Mouse (Mus musculus) skeletal muscle tissue, adult 2 months (tissue): ENCODE measurements around the gene 4930486L24Rik.
"Not testable (repeated sequence)": the region's sequence is repeated elsewhere in the genome, so short reads cannot be mapped to it uniquely, and the experiment has no call there.

Experiments
- DNase-seq: peaks from one replicate; pipeline ENCODE4 v3.0.0-alpha.2; 2012; ENCODE audit warnings: low read depth, low spot score

Gene 4930486L24Rik

GRCm38 (mm10) chr13:60864281-60864680, at the start of gene 4930486L24Rik:
4930486L24Rik (minus strand) TSS chr13:60864475.
- no peak for DNase-seq

- DNase-seq, result not testable (repeated sequence)
These were observed 40.5 kb upstream of the 4930486L24Rik start, which contains the start of gene Tpbpb for GRCm38 (mm10) chr13:60904780-60905179. Tpbpb (minus strand) TSS chr13:60904880.

DNA sequence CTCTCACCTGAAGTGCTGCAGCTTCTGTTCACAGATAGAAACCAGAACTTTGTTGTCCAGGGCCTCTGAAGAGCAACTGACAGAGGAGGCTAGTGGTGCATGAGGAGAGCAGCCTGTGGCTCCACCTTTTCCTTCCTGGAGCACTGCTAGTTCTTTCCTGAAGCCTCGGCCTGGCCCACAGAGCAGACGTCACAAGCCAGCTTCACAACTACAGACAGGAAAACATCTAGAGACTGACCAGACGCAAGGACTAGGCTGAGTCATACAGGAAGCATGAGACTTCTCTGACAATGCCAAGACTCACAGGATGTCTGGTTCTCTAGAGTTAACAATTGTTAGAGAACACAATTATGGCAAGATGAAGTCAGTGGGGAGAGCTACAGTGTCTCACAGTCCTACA, 33.1 kb upstream of the 4930486L24Rik start, which contains the start of gene Ctla2b:
TSS of gene Ctla2b (minus strand) at position 120 of the 400 bp plus-strand sequence.
- DNase-seq, result peak; percentile 58

DNA sequence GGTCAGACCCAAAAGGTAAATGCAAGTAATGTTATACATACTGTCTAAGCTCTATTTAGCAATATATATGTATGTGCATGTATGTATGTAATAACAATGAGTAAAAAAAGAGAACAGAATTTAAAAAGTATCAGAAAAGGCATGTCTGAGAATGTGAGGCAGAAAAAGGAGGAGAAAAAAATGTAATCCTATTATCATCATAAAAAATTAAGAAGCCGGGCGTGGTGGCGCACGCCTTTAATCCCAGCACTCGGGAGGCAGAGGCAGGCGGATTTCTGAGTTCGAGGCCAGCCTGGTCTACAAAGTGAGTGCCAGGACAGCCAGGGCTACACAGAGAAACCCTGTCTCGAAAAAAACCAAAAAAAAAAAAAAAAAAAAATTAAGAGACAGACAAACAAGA, 32.5 kb upstream of the 4930486L24Rik start, which contains the start of gene Gm49392:
TSS of gene Gm49392 (minus strand) at position 101 of the 400 bp plus-strand sequence.
- DNase-seq, result not testable (repeated sequence)

DNA sequence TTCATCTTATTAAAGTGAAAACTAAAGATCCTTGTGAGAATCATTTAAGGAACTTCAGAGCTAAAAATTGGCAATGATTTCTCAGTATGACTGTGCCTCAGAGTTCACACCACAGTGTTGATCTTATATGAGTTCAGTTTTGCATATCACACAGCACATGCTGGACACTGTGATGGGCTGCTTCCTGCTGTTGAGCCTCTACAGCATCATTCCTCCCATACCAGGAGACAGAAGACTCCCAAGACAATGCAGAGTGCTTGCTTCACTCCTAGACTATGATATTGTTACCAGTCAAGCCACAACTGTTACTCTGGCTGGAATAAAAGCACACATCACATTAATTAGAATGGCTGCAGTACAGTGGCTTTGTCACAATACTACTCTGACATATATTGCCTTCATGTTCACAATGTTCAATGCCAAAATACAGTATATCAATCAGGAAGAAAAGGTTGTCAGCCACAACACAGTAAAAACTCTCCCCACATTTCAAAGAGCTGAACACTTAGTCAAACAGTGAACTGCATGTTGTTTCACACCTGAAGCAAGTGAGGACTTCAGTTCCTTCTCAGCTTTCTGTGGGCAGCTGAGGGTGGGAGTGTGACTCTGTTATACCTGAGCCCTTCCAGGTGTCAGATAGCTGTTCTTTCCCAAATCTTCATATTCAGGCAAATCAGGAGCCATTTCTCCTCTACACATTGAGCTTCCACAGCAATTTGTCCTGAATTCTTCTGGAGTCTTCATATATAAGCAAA, 31.3 kb upstream of the 4930486L24Rik start:
- no peak for DNase-seq

- DNase-seq, result no peak
These were observed 28.0 kb upstream of the 4930486L24Rik start for GRCm38 (mm10) chr13:60892301-60892700.

GRCm38 (mm10) chr13:60848241-60849120, 15.8 kb downstream of the 4930486L24Rik start:
- DNase-seq, result peak; percentile 17

DNA sequence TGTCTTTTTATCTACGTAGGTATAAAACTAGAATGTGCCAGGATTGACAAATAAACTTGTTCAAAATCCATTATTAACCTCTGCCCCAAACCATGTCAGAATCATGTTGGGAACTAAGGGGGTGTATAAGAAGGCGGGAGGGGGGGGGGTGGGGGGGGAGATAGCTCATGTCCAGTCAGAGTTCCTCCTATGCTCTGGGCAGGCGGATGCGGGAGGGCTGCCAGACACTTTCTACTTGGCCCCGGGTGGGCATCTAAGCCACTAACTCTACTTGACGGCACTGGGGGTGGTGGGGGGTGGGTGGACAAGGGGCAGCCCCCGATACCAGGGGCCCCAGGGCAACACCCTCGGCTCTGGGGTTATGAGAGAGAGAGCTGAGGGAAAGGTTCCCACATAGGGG, 21.1 kb downstream of the 4930486L24Rik start:
- DNase-seq, result no peak

DNA sequence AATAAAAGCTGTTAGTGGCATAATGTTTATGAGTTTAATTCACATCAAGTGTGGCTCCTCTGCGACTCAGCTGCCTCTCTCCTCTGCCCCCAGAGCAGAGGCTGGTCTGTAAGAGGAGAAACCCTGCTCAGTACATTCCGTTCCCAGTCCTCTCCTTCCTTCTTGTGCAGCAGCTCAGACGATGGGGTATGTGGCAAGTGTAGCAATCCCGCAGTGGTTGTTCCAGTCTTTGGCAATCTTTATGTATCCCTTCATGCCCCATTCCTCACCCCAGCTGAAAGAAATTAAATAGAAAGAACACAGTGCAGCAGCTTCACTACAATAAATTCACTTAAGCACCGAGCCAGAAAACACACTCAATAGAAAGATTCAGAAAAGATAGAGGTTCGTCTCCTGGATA, 21.6 kb downstream of the 4930486L24Rik start:
- DNase-seq, result no peak

GRCm38 (mm10) chr13:60839353-60839902, 24.8 kb downstream of the 4930486L24Rik start:
- DNase-seq, result no peak

- no peak for DNase-seq
These were observed 38.2 kb downstream of the 4930486L24Rik start for GRCm38 (mm10) chr13:60826052-60826451.

DNA sequence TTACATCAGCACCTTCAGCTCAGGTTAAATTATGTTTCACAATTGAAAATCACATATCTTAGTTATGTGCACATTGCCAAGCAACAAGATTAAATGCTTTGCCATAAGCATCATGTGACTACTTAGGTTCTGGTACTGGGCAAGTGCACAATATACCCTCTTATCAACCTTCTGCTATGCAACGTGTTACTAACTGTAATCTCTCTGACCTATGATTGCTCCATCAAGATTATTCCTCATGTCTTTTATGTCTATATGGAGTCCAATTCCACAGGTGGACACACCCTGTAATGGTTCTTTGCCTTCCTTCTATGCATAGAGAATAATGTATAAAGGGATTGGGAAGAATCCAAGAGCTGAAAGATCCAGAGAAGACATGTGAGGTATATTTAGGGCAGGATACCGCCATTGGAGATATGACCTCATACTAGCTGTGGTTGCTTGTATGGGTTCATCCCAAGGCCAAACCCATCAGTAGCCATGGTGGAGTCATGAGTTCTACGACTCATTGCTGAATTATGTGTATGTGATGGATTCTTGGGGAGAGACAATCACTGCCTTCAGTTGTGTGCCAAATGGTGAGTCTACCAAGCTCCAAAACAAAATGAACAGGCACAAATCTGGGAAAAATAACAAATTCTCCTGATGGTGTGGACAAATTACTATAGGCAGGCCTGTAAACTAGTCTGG, 43.6 kb downstream of the 4930486L24Rik start:
- no peak for DNase-seq

DNA sequence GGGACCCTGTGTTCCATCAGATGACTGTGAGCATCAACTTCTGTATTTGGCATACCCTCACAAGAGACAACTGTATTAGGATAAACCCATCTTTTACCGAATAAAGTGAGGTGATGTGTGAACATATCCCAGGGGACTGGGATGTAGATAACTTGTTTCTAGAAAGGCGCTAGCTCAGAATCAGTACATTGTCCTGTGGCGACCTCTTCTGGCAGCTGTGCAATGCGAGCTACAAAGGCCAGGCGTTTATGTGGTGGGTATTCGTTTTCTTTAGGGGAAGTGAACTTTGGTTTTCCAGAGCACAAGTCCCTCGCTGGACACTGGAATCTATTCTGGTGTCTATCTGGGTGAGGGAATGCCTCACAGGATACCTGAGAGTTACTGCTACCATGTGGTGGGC, 44.8 kb downstream of the 4930486L24Rik start:
- DNase-seq, result no peak

DNA sequence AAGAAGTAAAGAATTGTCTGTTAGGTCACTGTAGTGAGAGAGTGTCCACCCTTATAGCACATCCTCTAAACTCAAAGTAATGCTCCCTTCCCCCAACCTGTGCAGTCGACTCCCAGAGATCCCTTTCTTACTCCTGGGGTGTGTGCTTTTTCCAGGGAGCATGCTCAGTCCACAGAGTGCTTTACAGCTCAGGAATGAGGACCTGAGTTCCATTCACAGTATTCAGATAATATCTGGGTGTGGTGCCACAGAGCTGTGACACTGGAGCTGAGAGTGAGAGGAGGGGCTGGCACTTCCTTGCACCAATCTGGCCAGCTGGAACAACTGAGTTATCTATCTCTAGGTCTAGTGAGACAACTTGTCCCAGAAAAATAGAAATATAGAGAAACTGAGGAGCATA, 50.6 kb downstream of the 4930486L24Rik start:
- no peak for DNase-seq

GRCm38 (mm10) chr13:60812768-60813167, 51.5 kb downstream of the 4930486L24Rik start:
- DNase-seq, result no peak

DNA sequence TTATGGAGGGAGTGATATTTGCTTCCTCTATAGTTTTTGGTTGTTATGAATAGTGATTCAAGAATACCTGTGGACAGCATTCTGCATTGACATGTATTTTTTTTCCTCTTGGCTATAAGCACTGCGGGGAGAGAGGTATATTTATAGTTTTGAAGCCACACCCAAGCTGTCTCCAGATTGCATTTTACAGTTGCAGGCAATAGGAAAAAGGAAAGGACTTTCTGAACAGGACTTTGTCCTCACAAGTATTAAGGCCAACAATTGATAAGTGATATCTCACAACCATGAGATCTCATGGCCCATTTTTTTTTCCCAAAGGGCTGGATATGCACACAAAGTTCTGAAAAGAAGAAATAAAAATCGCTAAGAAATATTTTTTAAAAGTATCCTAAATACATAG, 54.6 kb downstream of the 4930486L24Rik start:
- no peak for DNase-seq

DNA sequence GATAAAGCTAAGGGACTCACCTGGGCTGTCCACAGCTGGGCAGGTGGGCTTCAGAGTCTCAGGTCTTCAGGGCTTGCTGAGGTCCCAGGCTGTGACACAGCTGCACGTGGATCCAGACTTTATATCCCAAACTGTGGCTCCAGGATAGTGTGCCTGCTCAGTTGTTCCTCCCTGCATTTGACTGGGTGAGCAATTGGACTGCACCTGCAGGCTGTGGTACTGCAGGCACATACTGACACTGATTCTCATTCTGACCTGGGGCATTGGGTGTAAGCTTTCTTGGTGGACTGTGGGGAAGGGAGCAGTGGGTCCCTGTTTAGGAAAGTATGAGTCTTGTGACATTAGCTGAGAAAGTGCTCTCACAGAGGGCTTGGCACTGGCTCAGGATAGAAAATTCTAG, 61.5 kb downstream of the 4930486L24Rik start, which contains the start of gene Ctsll3:
TSS of gene Ctsll3 (minus strand) at position 101 of the 400 bp plus-strand sequence.
- no peak for DNase-seq
